Comparison of ENCODE assay signal across 25 mouse cellular contexts in genomic region chr2:128370821-128371220, GRCm38 (mm10).
DNase-seq lines count a peak whose midpoint lies in the region; ATAC-seq and TF ChIP-seq lines count a peak whose summit lies in the region.
"Had no signal": no experiment of that assay in that cellular context is flagged by ENCODE, and none has a peak within 500 bp of the region (broad histone marks: within the 10 kb centered on the region; RNA-seq: fewer than 3 reads in every experiment).

No protein-coding gene starts in this region.

- no peak overlapping the region for H3K27ac ChIP-seq in lung, embryonic 15.5 days
- no peak overlapping the region for H3K27ac ChIP-seq in testis, adult 2 months (ENCODE audit: control insufficient read depth, insufficient read depth, low read depth, low read length)
- H3K27ac ChIP-seq: embryonic facial prominence, embryonic 10.5 days; embryonic facial prominence, embryonic 13.5 days; forebrain, embryonic 12.5 days; forebrain, embryonic 15.5 days; heart, adult 2 months; hindbrain, embryonic 12.5 days; hindbrain, embryonic 15.5 days had no signal

- ATAC-seq in lung, embryonic 15.5 days (ENCODE audit: borderline replicate concordance, extremely low read depth, low FRiP score, low TSS enrichment): 0 out of 2 replicates have a peak, but pooled peaks have one; percentile 32
- no peak for ATAC-seq in inflammation-experienced regulatory T-cells, adult 6 months
- ATAC-seq: activated CD4-positive, CD25-positive, alpha-beta regulatory T cell, adult 4 months; CD4-positive, CD25-positive, alpha-beta regulatory T cell, adult 4 months; forebrain, embryonic 15.5 days had no signal

- 34% methylated on average over 10 of the region's 10 CpGs for WGBS in lung, embryonic 15.5 days
- 30% methylated on average over 10 of the region's 10 CpGs for WGBS in lung, adult 2 months

- DNase-seq in lung, postnatal 36 days: no peak
- DNase-seq in lung, postnatal 10 days: peak; percentile 57
- no peak for DNase-seq in lung, adult 2 months
- DNase-seq in testis, postnatal 14 days (ENCODE audit: low spot score): no peak
- DNase-seq: adrenal gland, adult 8-10 months; adrenal gland, postnatal 25 days; cerebellum, adult 11-12 months; cerebellum, adult 8-10 months; cerebellum, postnatal 36 days; embryo, embryonic 11 days; gastrocnemius, postnatal 25 days had no signal

- TF ChIP-seq CTCF in lung, adult 2 months (IDR thresholded peaks at IDR 0.05; ENCODE audit: insufficient read depth, low read length): no peak
- no peak for TF ChIP-seq CTCF in testis, adult 2 months (IDR thresholded peaks at IDR 0.05; ENCODE audit: control insufficient read depth, insufficient read depth, insufficient replicate concordance, low read depth, low read length)

- H3K27me3 ChIP-seq in lung, embryonic 15.5 days: no peaks in the 10 kb centered on the region
- H3K27me3 ChIP-seq in testis, adult 2 months (ENCODE audit: control insufficient read depth, insufficient read depth, low read length): no peaks in the 10 kb centered on the region
- H3K27me3 ChIP-seq: embryonic facial prominence, embryonic 13.5 days; forebrain, embryonic 12.5 days; forebrain, embryonic 15.5 days; hindbrain, embryonic 12.5 days; hindbrain, embryonic 15.5 days had no signal

- H3K4me2 ChIP-seq in lung, embryonic 15.5 days: no peak overlapping the region; the same call in 1 of the 2 replicates
- H3K4me2 ChIP-seq: embryonic facial prominence, embryonic 13.5 days; forebrain, embryonic 12.5 days; forebrain, embryonic 15.5 days; heart, embryonic 11.5 days; hindbrain, embryonic 12.5 days; hindbrain, embryonic 15.5 days had no signal

- H3K4me3 ChIP-seq in lung, embryonic 15.5 days: no peak overlapping the region
- H3K4me3 ChIP-seq in lung, adult 2 months (replicated peaks; ENCODE audit: extremely low read depth, low read depth, low read length): no peak overlapping the region
- no peak overlapping the region for H3K4me3 ChIP-seq in testis, adult 2 months (ENCODE audit: control insufficient read depth, low read depth, low read length)
- H3K4me3 ChIP-seq: embryonic facial prominence, embryonic 10.5 days; embryonic facial prominence, embryonic 13.5 days; erythroblast, embryonic 14.5 days; forebrain, embryonic 12.5 days; forebrain, embryonic 15.5 days; heart, adult 2 months; hindbrain, embryonic 12.5 days; hindbrain, embryonic 15.5 days had no signal

- H3K9me3 ChIP-seq in lung, embryonic 15.5 days: no peaks in the 10 kb centered on the region
- H3K9me3 ChIP-seq: embryonic facial prominence, embryonic 10.5 days; embryonic facial prominence, embryonic 13.5 days; forebrain, embryonic 12.5 days; forebrain, embryonic 15.5 days; hindbrain, embryonic 12.5 days; hindbrain, embryonic 15.5 days had no signal

- TF ChIP-seq POLR2A in lung, adult 2 months (IDR thresholded peaks at IDR 0.05; ENCODE audit: borderline replicate concordance, extremely low read depth, low read depth, low read length): no peak
- TF ChIP-seq POLR2A in testis, adult 2 months (IDR thresholded peaks at IDR 0.05; ENCODE audit: control insufficient read depth, low read depth, low read length): peak; percentile 10; the same call in 1 of the 2 replicates

- H3K9ac ChIP-seq in lung, embryonic 15.5 days: no peak overlapping the region
- H3K9ac ChIP-seq: embryonic facial prominence, embryonic 13.5 days; forebrain, embryonic 12.5 days; forebrain, embryonic 15.5 days; hindbrain, embryonic 12.5 days; hindbrain, embryonic 15.5 days had no signal

- no peaks in the 10 kb centered on the region for H3K36me3 ChIP-seq in lung, embryonic 15.5 days
- H3K36me3 ChIP-seq in testis, adult 2 months (ENCODE audit: control insufficient read depth, insufficient read depth, low read length): no peaks in the 10 kb centered on the region
- H3K36me3 ChIP-seq: embryonic facial prominence, embryonic 10.5 days; embryonic facial prominence, embryonic 13.5 days; forebrain, embryonic 12.5 days; forebrain, embryonic 15.5 days; hindbrain, embryonic 12.5 days; hindbrain, embryonic 15.5 days had no signal

- peaks cover 22% of the 10 kb centered on the region for H3K4me1 ChIP-seq in lung, embryonic 15.5 days
- H3K4me1 ChIP-seq in lung, adult 2 months (ENCODE audit: control insufficient read depth, insufficient read depth, low read length): peaks cover 14% of the 10 kb centered on the region
- H3K4me1 ChIP-seq in testis, adult 2 months (ENCODE audit: control insufficient read depth, insufficient read depth, low read length): no peaks in the 10 kb centered on the region
